Comparison of ENCODE assay signal across 20 mouse cellular contexts in the genomic region with DNA sequence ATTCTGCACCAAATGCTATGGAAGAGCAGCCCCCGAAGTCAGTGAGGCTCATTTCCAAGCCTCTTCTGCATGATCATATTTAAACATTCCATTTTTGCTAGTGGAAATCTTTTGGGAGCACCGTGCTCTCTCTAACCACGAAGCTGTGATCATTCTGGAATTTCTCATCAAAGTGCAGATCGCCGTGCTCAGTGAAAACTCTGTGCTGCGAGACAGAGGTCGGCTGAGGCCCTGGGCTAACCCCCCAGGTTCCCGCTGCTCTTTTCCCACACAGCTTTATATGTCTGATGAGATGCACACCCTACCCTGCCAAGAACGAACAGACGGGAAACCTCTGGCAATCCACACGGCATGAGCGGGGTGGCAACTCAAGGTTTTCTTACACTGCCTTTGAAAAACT.
DNase-seq lines count a peak whose midpoint lies in the region; ATAC-seq and TF ChIP-seq lines count a peak whose summit lies in the region.
"Had no signal": no experiment of that assay in that cellular context is flagged by ENCODE, and none has a peak within 500 bp of the region (broad histone marks: within the 10 kb centered on the region; RNA-seq: fewer than 3 reads in every experiment).

No protein-coding gene starts in this region.

- peak; percentile 80 for DNase-seq in embryonic facial prominence, embryonic 14.5 days (ENCODE audit: low spot score)
- DNase-seq in embryonic facial prominence, embryonic 10.5 days (ENCODE audit: low spot score), result no peak
- DNase-seq in layer of hippocampus, adult 9-11 months, result peak; percentile 25
- no peak for DNase-seq in layer of hippocampus, adult 8-10 months (ENCODE audit: low spot score in 2 of 2)
- DNase-seq in midbrain, postnatal 0 days (ENCODE audit: low spot score), result peak; percentile 44
- DNase-seq in retina, embryonic 14.5 days (ENCODE audit: low spot score), result no peak
- DNase-seq: adrenal gland, postnatal 14 days; cerebellum, adult 8-10 months; gastrocnemius, adult 2 months; kidney, adult 2 months; kidney, postnatal 14 days; layer of hippocampus, postnatal 36 days; lung, adult 18-20 months; lung, postnatal 36 days had no signal

- H3K27me3 ChIP-seq in embryonic facial prominence, embryonic 14.5 days (replicated peaks; ENCODE audit: control insufficient read depth, insufficient read depth, low read length), result no peaks in the 10 kb centered on the region
- H3K27me3 ChIP-seq in embryonic facial prominence, embryonic 10.5 days (replicated peaks; ENCODE audit: low read depth, poor library complexity, severe bottlenecking), result no peaks in the 10 kb centered on the region
- no peaks in the 10 kb centered on the region for H3K27me3 ChIP-seq in midbrain, postnatal 0 days (ENCODE audit: insufficient read depth, low read length)
- peaks cover 23% of the 10 kb centered on the region for H3K27me3 ChIP-seq in midbrain, embryonic 13.5 days
- H3K27me3 ChIP-seq in forebrain, embryonic 16.5 days (replicated peaks; ENCODE audit: control insufficient read depth, insufficient read depth, low read length), result no peaks in the 10 kb centered on the region
- H3K27me3 ChIP-seq: CH12.LX; neural tube, embryonic 15.5 days had no signal

- no peaks in the 10 kb centered on the region for H3K9me3 ChIP-seq in embryonic facial prominence, embryonic 14.5 days (ENCODE audit: control insufficient read depth, low read length)
- H3K9me3 ChIP-seq in embryonic facial prominence, embryonic 10.5 days, result no peaks in the 10 kb centered on the region
- H3K9me3 ChIP-seq in midbrain, postnatal 0 days (ENCODE audit: low read length), result no peaks in the 10 kb centered on the region
- H3K9me3 ChIP-seq in midbrain, embryonic 13.5 days, result no peaks in the 10 kb centered on the region
- H3K9me3 ChIP-seq in forebrain, embryonic 16.5 days (ENCODE audit: control insufficient read depth, low read length), result no peaks in the 10 kb centered on the region
- H3K9me3 ChIP-seq: neural tube, embryonic 15.5 days had no signal

- no peak overlapping the region for H3K4me3 ChIP-seq in embryonic facial prominence, embryonic 14.5 days (ENCODE audit: low read depth, low read length)
- no peak overlapping the region for H3K4me3 ChIP-seq in embryonic facial prominence, embryonic 10.5 days
- H3K4me3 ChIP-seq in midbrain, postnatal 0 days (ENCODE audit: low read depth, low read length), result no peak overlapping the region
- H3K4me3 ChIP-seq in midbrain, embryonic 13.5 days (replicated peaks), result no peak overlapping the region
- H3K4me3 ChIP-seq in forebrain, embryonic 16.5 days (replicated peaks; ENCODE audit: low read length), result no peak overlapping the region
- H3K4me3 ChIP-seq: gastrocnemius, adult 2 months; myocyte; neural tube, embryonic 15.5 days had no signal

- WGBS in embryonic facial prominence, embryonic 14.5 days, result 27% methylated on average over 12 of the region's 12 CpGs
- 83% methylated on average over 12 of the region's 12 CpGs for WGBS in embryonic facial prominence, embryonic 10.5 days
- WGBS in midbrain, postnatal 0 days, result 30% methylated on average over 12 of the region's 12 CpGs
- WGBS in midbrain, embryonic 13.5 days, result 64% methylated on average over 12 of the region's 12 CpGs
- 52% methylated on average over 12 of the region's 12 CpGs for WGBS in forebrain, embryonic 16.5 days

- TF ChIP-seq CTCF in midbrain, postnatal 0 days (IDR thresholded peaks at IDR 0.05), result no peak

- peak overlapping the region; percentile 27; the same call in 1 of the 2 replicates for H3K9ac ChIP-seq in embryonic facial prominence, embryonic 14.5 days (ENCODE audit: low read depth, low read length)
- no peak overlapping the region for H3K9ac ChIP-seq in midbrain, postnatal 0 days (replicated peaks; ENCODE audit: low read length, poor library complexity, severe bottlenecking)
- H3K9ac ChIP-seq in midbrain, embryonic 13.5 days (replicated peaks), result no peak overlapping the region
- no peak overlapping the region for H3K9ac ChIP-seq in forebrain, embryonic 16.5 days (replicated peaks; ENCODE audit: low read depth, low read length)
- H3K9ac ChIP-seq: neural tube, embryonic 15.5 days had no signal

- peaks cover 24% of the 10 kb centered on the region; the same call in 1 of the 2 replicates for H3K4me1 ChIP-seq in embryonic facial prominence, embryonic 14.5 days (ENCODE audit: control insufficient read depth, insufficient read depth, low read length)
- H3K4me1 ChIP-seq in embryonic facial prominence, embryonic 10.5 days, result peaks cover 54% of the 10 kb centered on the region
- peaks cover 9% of the 10 kb centered on the region; the same call in 1 of the 2 replicates for H3K4me1 ChIP-seq in midbrain, postnatal 0 days (ENCODE audit: insufficient read depth, low read length)
- H3K4me1 ChIP-seq in midbrain, embryonic 13.5 days (replicated peaks), result peaks cover 16% of the 10 kb centered on the region
- H3K4me1 ChIP-seq in forebrain, embryonic 16.5 days (replicated peaks; ENCODE audit: control insufficient read depth, insufficient read depth, low read length), result peaks cover 18% of the 10 kb centered on the region

- H3K4me2 ChIP-seq in embryonic facial prominence, embryonic 14.5 days (ENCODE audit: low read depth, low read length), result peak overlapping the region; percentile 28
- H3K4me2 ChIP-seq in midbrain, postnatal 0 days (ENCODE audit: low read depth, low read length, poor library complexity, severe bottlenecking), result peak overlapping the region; percentile 2; the same call in 1 of the 2 replicates
- H3K4me2 ChIP-seq in midbrain, embryonic 13.5 days (replicated peaks), result no peak overlapping the region
- H3K4me2 ChIP-seq in forebrain, embryonic 16.5 days (ENCODE audit: low read length), result peak overlapping the region; percentile 19; the same call in 1 of the 2 replicates
- H3K4me2 ChIP-seq: midbrain, embryonic 11.5 days; neural tube, embryonic 15.5 days had no signal

- ATAC-seq in embryonic facial prominence, embryonic 14.5 days (ENCODE audit: low read depth), result no peak
- 0 out of 2 replicates have a peak, but pooled peaks have one; percentile 48 for ATAC-seq in midbrain, postnatal 0 days (ENCODE audit: low FRiP score)
- no peak for ATAC-seq in midbrain, embryonic 13.5 days
- ATAC-seq in forebrain, embryonic 16.5 days, result peak; percentile 63; the same call in 1 of the 2 replicates

- no peaks in the 10 kb centered on the region for H3K36me3 ChIP-seq in embryonic facial prominence, embryonic 14.5 days (ENCODE audit: control insufficient read depth, insufficient read depth, low read length)
- no peaks in the 10 kb centered on the region for H3K36me3 ChIP-seq in embryonic facial prominence, embryonic 10.5 days (replicated peaks)
- no peaks in the 10 kb centered on the region for H3K36me3 ChIP-seq in midbrain, postnatal 0 days (ENCODE audit: insufficient read depth, low read length)
- no peaks in the 10 kb centered on the region for H3K36me3 ChIP-seq in midbrain, embryonic 13.5 days
- no peaks in the 10 kb centered on the region for H3K36me3 ChIP-seq in forebrain, embryonic 16.5 days (ENCODE audit: control insufficient read depth, insufficient read depth)
- H3K36me3 ChIP-seq: neural tube, embryonic 15.5 days had no signal

- H3K27ac ChIP-seq in embryonic facial prominence, embryonic 14.5 days (replicated peaks; ENCODE audit: low read depth, low read length), result 0 out of 2 replicates have a peak overlapping the region, but pooled peaks have one; percentile 10
- no peak overlapping the region for H3K27ac ChIP-seq in embryonic facial prominence, embryonic 10.5 days (replicated peaks)
- no peak overlapping the region for H3K27ac ChIP-seq in midbrain, postnatal 0 days (ENCODE audit: low read depth, low read length)
- H3K27ac ChIP-seq in midbrain, embryonic 13.5 days, result no peak overlapping the region
- no peak overlapping the region for H3K27ac ChIP-seq in forebrain, embryonic 16.5 days (ENCODE audit: low read length)
- H3K27ac ChIP-seq: gastrocnemius, adult 2 months; neural tube, embryonic 15.5 days had no signal

Comparison
In these comparisons a context has a peak if more than half of its experiments do, and no peak if none do; other contexts are left out.
1. ATAC-seq: peak in midbrain, postnatal 0 days (single experiment) and forebrain, embryonic 16.5 days (single experiment); none in embryonic facial prominence, embryonic 14.5 days (single experiment) and midbrain, embryonic 13.5 days (single experiment).
2. DNase-seq: peak in embryonic facial prominence, embryonic 14.5 days (single experiment), layer of hippocampus, adult 9-11 months (single experiment) and midbrain, postnatal 0 days (single experiment); none in embryonic facial prominence, embryonic 10.5 days (single experiment), layer of hippocampus, adult 8-10 months (0 of 2) and retina, embryonic 14.5 days (single experiment).